8 mouse cellular contexts compared by ENCODE assay signal in the genomic region with DNA sequence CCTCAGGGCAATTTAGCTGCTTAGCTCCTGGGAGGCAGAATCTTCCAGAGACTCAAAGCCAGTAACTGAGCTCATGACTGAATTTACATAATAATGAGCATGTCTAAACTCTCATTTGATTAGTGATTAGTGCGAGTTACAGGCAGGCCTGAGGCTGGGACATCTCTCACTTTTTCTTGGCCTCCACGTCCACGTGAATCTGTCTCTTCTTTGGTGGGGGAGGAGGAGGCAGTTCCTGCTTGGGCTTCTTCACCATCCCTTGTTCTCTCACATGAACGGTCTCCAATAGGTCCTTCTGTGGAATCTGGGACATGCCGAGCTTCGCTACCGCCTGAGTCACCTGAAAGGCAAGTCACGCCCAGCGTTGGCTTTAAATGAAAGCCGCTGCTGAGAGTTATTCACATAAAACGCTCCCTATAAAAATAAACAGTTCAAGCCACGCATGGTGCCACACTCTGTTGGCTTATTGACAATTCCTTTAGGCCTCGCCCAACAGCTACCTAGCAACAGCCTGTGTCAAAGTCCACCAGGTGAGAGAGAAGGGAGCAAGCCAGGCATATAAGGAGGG.
A peak's percentile ranks its signal among the peaks of the same experiment; 100 is the strongest.
DNase-seq lines count a peak whose midpoint lies in the region; ATAC-seq and TF ChIP-seq lines count a peak whose summit lies in the region.

No protein-coding gene starts in this region.

- no peak for TF ChIP-seq CTCF in thymus, adult 2 months (IDR thresholded peaks at IDR 0.05; ENCODE audit: borderline replicate concordance, control insufficient read depth, extremely low read depth, insufficient read depth, low read length, poor library complexity)

- H3K27me3 ChIP-seq in embryonic facial prominence, embryonic 14.5 days (replicated peaks; ENCODE audit: control insufficient read depth, insufficient read depth, low read length), result no peaks in the 10 kb centered on the region
- no peaks in the 10 kb centered on the region for H3K27me3 ChIP-seq in embryonic facial prominence, embryonic 10.5 days (replicated peaks; ENCODE audit: low read depth, poor library complexity, severe bottlenecking)
- no peaks in the 10 kb centered on the region for H3K27me3 ChIP-seq in forebrain, embryonic 14.5 days (replicated peaks; ENCODE audit: control insufficient read depth, insufficient read depth, low read length)
- H3K27me3 ChIP-seq in neural tube, embryonic 14.5 days (ENCODE audit: control insufficient read depth, insufficient read depth, low read length), result no peaks in the 10 kb centered on the region
- no peaks in the 10 kb centered on the region for H3K27me3 ChIP-seq in heart, embryonic 10.5 days (ENCODE audit: insufficient read depth, poor library complexity, severe bottlenecking)
- no peaks in the 10 kb centered on the region for H3K27me3 ChIP-seq in thymus, adult 2 months (ENCODE audit: control insufficient read depth, insufficient read depth, low read length)

- H3K9ac ChIP-seq in embryonic facial prominence, embryonic 14.5 days (ENCODE audit: low read depth, low read length), result no peak overlapping the region
- no peak overlapping the region for H3K9ac ChIP-seq in forebrain, embryonic 14.5 days (ENCODE audit: low read length)
- H3K9ac ChIP-seq in neural tube, embryonic 14.5 days (replicated peaks; ENCODE audit: low read depth, low read length), result no peak overlapping the region

- H3K27ac ChIP-seq in embryonic facial prominence, embryonic 14.5 days (replicated peaks; ENCODE audit: low read depth, low read length), result no peak overlapping the region
- H3K27ac ChIP-seq in embryonic facial prominence, embryonic 10.5 days (replicated peaks), result no peak overlapping the region
- no peak overlapping the region; the same call in 1 of the 2 replicates for H3K27ac ChIP-seq in forebrain, embryonic 14.5 days (ENCODE audit: low read depth, low read length)
- no peak overlapping the region for H3K27ac ChIP-seq in neural tube, embryonic 14.5 days (ENCODE audit: low read depth, low read length)
- no peak overlapping the region for H3K27ac ChIP-seq in heart, embryonic 10.5 days
- H3K27ac ChIP-seq in thymus, adult 2 months (ENCODE audit: control insufficient read depth, insufficient read depth, low read length), result no peak overlapping the region

- peaks cover 42% of the 10 kb centered on the region for H3K36me3 ChIP-seq in embryonic facial prominence, embryonic 14.5 days (ENCODE audit: control insufficient read depth, insufficient read depth, low read length)
- peaks cover 60% of the 10 kb centered on the region for H3K36me3 ChIP-seq in embryonic facial prominence, embryonic 10.5 days (replicated peaks)
- H3K36me3 ChIP-seq in forebrain, embryonic 14.5 days (ENCODE audit: control insufficient read depth, insufficient read depth, low read length), result no peaks in the 10 kb centered on the region
- H3K36me3 ChIP-seq in neural tube, embryonic 14.5 days (ENCODE audit: control insufficient read depth, insufficient read depth, low read length), result no peaks in the 10 kb centered on the region
- H3K36me3 ChIP-seq in heart, embryonic 10.5 days, result peaks cover 32% of the 10 kb centered on the region
- H3K36me3 ChIP-seq in thymus, adult 2 months (ENCODE audit: control insufficient read depth, insufficient read depth, low read length), result peaks cover 52% of the 10 kb centered on the region

- H3K4me1 ChIP-seq in embryonic facial prominence, embryonic 14.5 days (ENCODE audit: control insufficient read depth, insufficient read depth, low read length), result no peaks in the 10 kb centered on the region
- H3K4me1 ChIP-seq in embryonic facial prominence, embryonic 10.5 days, result peaks cover 18% of the 10 kb centered on the region
- H3K4me1 ChIP-seq in forebrain, embryonic 14.5 days (ENCODE audit: control insufficient read depth, insufficient read depth, low read length), result peaks cover 6% of the 10 kb centered on the region
- H3K4me1 ChIP-seq in neural tube, embryonic 14.5 days (ENCODE audit: control insufficient read depth, insufficient read depth, low read length), result peaks cover 4% of the 10 kb centered on the region; the same call in 1 of the 2 replicates
- H3K4me1 ChIP-seq in heart, embryonic 10.5 days, result peaks cover 45% of the 10 kb centered on the region
- H3K4me1 ChIP-seq in thymus, adult 2 months (replicated peaks; ENCODE audit: control insufficient read depth, insufficient read depth, low read length), result no peaks in the 10 kb centered on the region

- TF ChIP-seq POLR2A in thymus, adult 2 months (IDR thresholded peaks at IDR 0.05; ENCODE audit: control insufficient read depth, extremely low read depth, insufficient read depth, low read length, poor library complexity), result no peak

- 67% methylated on average over 13 of the region's 13 CpGs for WGBS in embryonic facial prominence, embryonic 14.5 days
- 56% methylated on average over 13 of the region's 13 CpGs for WGBS in embryonic facial prominence, embryonic 10.5 days
- WGBS in forebrain, embryonic 14.5 days, result 15% methylated on average over 13 of the region's 13 CpGs
- WGBS in neural tube, embryonic 14.5 days, result 35% methylated on average over 13 of the region's 13 CpGs
- 74% methylated on average over 13 of the region's 13 CpGs for WGBS in heart, embryonic 10.5 days
- WGBS in thymus, adult 2 months, result 95% methylated on average over 13 of the region's 13 CpGs

- H3K9me3 ChIP-seq in embryonic facial prominence, embryonic 14.5 days (ENCODE audit: control insufficient read depth, low read length), result no peaks in the 10 kb centered on the region
- H3K9me3 ChIP-seq in embryonic facial prominence, embryonic 10.5 days, result no peaks in the 10 kb centered on the region
- H3K9me3 ChIP-seq in forebrain, embryonic 14.5 days (replicated peaks; ENCODE audit: control insufficient read depth, low read length), result no peaks in the 10 kb centered on the region
- no peaks in the 10 kb centered on the region for H3K9me3 ChIP-seq in neural tube, embryonic 14.5 days (ENCODE audit: control insufficient read depth, low read length)
- no peaks in the 10 kb centered on the region for H3K9me3 ChIP-seq in heart, embryonic 10.5 days

- DNase-seq in embryonic facial prominence, embryonic 14.5 days (ENCODE audit: low spot score), result peak; percentile 53
- DNase-seq in embryonic facial prominence, embryonic 10.5 days (ENCODE audit: low spot score), result no peak
- peak; percentile 74 for DNase-seq in forebrain, embryonic 14.5 days (ENCODE audit: low spot score)
- DNase-seq in kidney, postnatal 14 days, result peak; percentile 70
- no peak for DNase-seq in heart, adult 18-20 months
- DNase-seq in heart, embryonic 10.5 days (ENCODE audit: low spot score), result no peak
- DNase-seq in thymus, adult 2 months, result no peak

- no peak overlapping the region for H3K4me2 ChIP-seq in embryonic facial prominence, embryonic 14.5 days (ENCODE audit: low read depth, low read length)
- H3K4me2 ChIP-seq in forebrain, embryonic 14.5 days (ENCODE audit: low read length), result 0 out of 2 replicates have a peak overlapping the region, but pooled peaks have one; percentile 3
- H3K4me2 ChIP-seq in neural tube, embryonic 14.5 days (ENCODE audit: low read depth, low read length), result no peak overlapping the region

- ATAC-seq in embryonic facial prominence, embryonic 14.5 days (ENCODE audit: low read depth), result no peak; the same call in 1 of the 2 replicates
- peak; percentile 57 for ATAC-seq in forebrain, embryonic 14.5 days
- peak; percentile 28 for ATAC-seq in neural tube, embryonic 14.5 days (ENCODE audit: low read depth)

- no peak overlapping the region for H3K4me3 ChIP-seq in embryonic facial prominence, embryonic 14.5 days (ENCODE audit: low read depth, low read length)
- no peak overlapping the region for H3K4me3 ChIP-seq in embryonic facial prominence, embryonic 10.5 days
- no peak overlapping the region for H3K4me3 ChIP-seq in forebrain, embryonic 14.5 days (ENCODE audit: low read depth, low read length)
- no peak overlapping the region for H3K4me3 ChIP-seq in neural tube, embryonic 14.5 days (ENCODE audit: low read depth, low read length)
- H3K4me3 ChIP-seq in heart, embryonic 10.5 days, result no peak overlapping the region
- H3K4me3 ChIP-seq in thymus, adult 2 months (ENCODE audit: control insufficient read depth, insufficient read depth, low read length), result no peak overlapping the region

Comparison
In these comparisons a context has a peak if more than half of its experiments do, and no peak if none do; other contexts are left out.
1. DNase-seq: peak in embryonic facial prominence, embryonic 14.5 days (single experiment), forebrain, embryonic 14.5 days (single experiment) and kidney, postnatal 14 days (single experiment); none in embryonic facial prominence, embryonic 10.5 days (single experiment), heart, adult 18-20 months (0 of 2), heart, embryonic 10.5 days (single experiment) and thymus, adult 2 months (single experiment).